Mouse (Mus musculus) gastrocnemius, adult 2 months (tissue): Measurements from ENCODE around the gene Lat. TPM values are rescaled to one million over a fixed set of nuclear protein-coding genes. Genes with fewer than 3 reads are reported as not detected.
"Not testable (repeated sequence)": the region's sequence is repeated elsewhere in the genome, so short reads cannot be mapped to it uniquely, and the experiment has no call there.

Experiments used
- DNase-seq: peaks from one replicate; pipeline ENCODE4 v3.0.0; 2022
- H3K27ac ChIP-seq: fragments of 200-600 bp; 2 replicates; pipeline ENCODE4 v1.8.1; 2022; ENCODE audit warnings: mild to moderate bottlenecking
- H3K4me3 ChIP-seq: fragments of 200-600 bp; 2 replicates; pipeline ENCODE4 v1.8.1; 2022; ENCODE audit warnings: mild to moderate bottlenecking, moderate library complexity
- CTCF ChIP-seq: fragments of 200-600 bp; IDR thresholded peaks from 2 replicates; pipeline ENCODE4 v1.8.1; 2022; ENCODE audit warnings: antibody characterized with exemption, mild to moderate bottlenecking, moderate library complexity
- intact Hi-C: fragments of 180-260 bp; cut with DNase I; formaldehyde crosslinking; loops from one replicate; pipeline ENCODE4 v1.15.1; 2025
- long read RNA-seq, 2 experiments: library from polyadenylated mRNA; stranded (forward); transcript quantifications; one replicate each; pipeline ENCODE4 v2.0.0; 2021
- total RNA-seq, 2 experiments: library from RNA; stranded (reverse); gene quantifications; 2 replicates each; pipeline ENCODE4 v1.2.3; 2021

The Lat gene
- total RNA-seq = not detected
- long read RNA-seq, experiment 1 = 0 reads
- long read RNA-seq, experiment 2 = 0 reads

GRCm38 (mm10) chr7:126369393-126369792 lies at the start of gene Lat:
TSS of gene Lat (minus strand) at chr7:126369570.
- Histone ChIP-seq H3K27ac (no peak within 1 kb of the TSS), H3K4me3 (no peak within 1 kb of the TSS)
- DNase-seq = no peak
- TF ChIP-seq CTCF = no peak
- intact Hi-C loops = no loop called here

DNA sequence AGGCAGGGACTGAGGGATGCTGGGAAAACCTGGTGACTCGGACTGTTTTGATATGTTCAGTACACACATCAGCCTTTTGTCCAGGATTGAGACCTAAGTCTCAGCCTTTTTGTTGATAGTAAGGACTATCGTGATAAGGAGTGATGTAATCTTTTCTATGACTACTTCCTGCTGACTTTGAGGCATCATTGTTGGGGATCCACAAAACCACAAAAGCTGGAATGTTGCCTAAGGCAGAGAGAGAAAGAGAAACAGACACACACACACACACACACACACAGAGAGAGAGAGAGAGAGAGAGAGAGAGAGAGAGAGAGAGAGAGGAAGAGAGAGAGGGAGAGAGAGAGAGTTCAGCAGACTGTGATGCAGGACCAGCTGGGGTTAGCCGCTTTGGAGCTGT lies 49.1 kb upstream of the Lat start:
- TF ChIP-seq CTCF = no peak
- no peak overlapping the region for H3K4me3 ChIP-seq
- DNase-seq = no peak

DNA sequence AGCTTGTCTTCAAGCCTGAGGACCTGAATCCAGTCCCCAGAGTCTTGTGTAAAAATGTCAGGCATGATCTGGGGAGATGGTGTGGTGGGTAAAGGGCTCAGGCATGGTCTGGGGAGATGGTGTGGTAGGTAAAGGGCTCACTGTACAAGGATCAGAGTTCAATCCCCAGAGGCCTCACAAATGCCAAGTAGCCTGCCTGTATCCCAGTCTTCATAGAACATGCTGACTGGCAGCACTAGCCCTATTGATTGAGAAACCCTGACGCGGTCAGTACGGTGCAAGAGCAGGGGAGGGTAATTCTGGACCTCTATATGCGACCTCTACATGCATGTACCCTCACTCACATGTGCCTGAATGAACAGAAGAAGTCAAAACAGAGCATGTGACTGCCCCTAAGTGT lies 48.2 kb upstream of the Lat start:
- no peak overlapping the region for H3K27ac ChIP-seq
- no peak for DNase-seq
- H3K4me3 ChIP-seq = no peak overlapping the region
- intact Hi-C loops = no loop called here
- TF ChIP-seq CTCF = no peak

More for the DNA sequence above, 49.1 kb upstream of the Lat start:
- no peak overlapping the region for H3K27ac ChIP-seq
- intact Hi-C loops = no loop called here

GRCm38 (mm10) chr7:126417045-126417444 lies 47.7 kb upstream of the Lat start:
- Histone ChIP-seq H3K4me3 (no peak overlapping the region), H3K27ac (no peak overlapping the region)
- DNase-seq = no peak
- intact Hi-C loops = no loop called here
- no peak for TF ChIP-seq CTCF

DNA sequence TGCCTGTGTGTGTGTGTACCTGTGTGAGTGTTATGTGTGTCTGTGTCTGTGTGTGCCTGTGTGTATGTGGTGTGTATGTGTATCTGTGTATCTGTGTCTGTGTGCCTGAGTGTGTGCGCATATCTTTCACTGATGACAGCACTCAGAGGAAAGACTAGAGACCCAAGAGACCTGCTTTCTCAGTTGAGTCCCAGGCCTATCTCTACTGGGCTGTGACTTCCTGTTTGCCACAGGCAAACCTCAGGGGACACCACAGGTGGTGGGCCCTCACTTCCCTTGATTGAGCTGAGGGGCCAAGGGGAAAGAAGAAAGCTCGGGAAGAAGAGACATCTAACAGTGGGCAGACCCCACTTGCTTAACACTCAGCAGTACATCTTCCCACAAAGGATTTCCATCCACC lies 47.2 kb upstream of the Lat start:
- no peak for TF ChIP-seq CTCF
- DNase-seq = no peak
- Histone ChIP-seq H3K27ac (no peak overlapping the region), H3K4me3 (no peak overlapping the region)
- intact Hi-C loops = no loop called here

GRCm38 (mm10) chr7:126414725-126415124 lies 45.4 kb upstream of the Lat start, which contains the start of gene Cd19:
TSS of gene Cd19 (minus strand) at chr7:126414889.
- no peak for TF ChIP-seq CTCF
- no peak within 1 kb of the TSS for H3K27ac ChIP-seq
- H3K4me3 ChIP-seq = no peak within 1 kb of the TSS
- intact Hi-C loops = no loop called here
- DNase-seq = no peak

DNA sequence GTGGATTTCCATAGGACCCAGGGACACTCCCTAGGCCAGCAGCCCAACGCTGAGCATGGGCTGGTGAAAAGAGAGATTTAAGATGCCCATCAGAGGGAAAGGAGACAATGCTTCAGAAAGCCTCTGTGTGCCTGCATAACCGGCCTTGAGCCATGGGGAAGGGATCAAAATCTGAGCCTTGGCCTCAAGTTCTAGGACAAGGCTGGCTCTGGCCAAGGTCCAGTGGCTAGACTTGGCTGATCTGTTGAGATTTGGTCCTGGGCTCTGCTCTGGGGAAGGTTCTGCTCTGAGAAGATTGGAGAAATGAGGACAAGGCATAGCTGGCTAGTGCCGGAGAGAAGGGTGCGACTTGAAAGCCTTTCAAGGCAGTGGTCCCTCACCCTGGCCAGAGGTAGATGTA lies 41.7 kb upstream of the Lat start:
- no peak overlapping the region for H3K4me3 ChIP-seq
- H3K27ac ChIP-seq = no peak overlapping the region
- intact Hi-C loops = no loop called here
- no peak for TF ChIP-seq CTCF
- no peak for DNase-seq

- DNase-seq = no peak
- intact Hi-C loops = no loop called here
- Histone ChIP-seq H3K4me3 (no peak overlapping the region), H3K27ac (peak overlapping the region; percentile 31; the same call in 1 of the 2 replicates)
- TF ChIP-seq CTCF = no peak
Measured at GRCm38 (mm10) chr7:126408686-126409085, 39.3 kb upstream of the Lat start.

DNA sequence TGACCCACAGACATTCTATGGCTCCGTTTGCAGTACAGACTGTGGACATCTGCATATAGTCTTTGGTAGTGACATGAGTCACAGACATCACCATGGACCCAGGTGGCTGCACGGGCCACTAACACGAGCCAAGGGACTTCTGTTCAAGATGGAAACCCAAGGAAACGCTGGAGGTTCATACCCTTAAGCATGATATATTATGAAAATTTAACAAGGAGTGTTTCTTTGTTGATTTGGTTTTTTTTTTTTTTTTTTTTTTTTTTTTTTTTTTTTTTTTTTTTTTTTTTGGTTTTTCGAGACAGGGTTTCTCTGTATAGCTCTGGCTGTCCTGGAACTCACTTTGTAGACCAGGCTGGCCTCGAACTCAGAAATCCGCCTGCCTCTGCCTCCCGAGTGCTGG lies 33.1 kb upstream of the Lat start:
- DNase-seq, intact Hi-C loops, H3K27ac ChIP-seq, H3K4me3 ChIP-seq: not testable (repeated sequence)

DNA sequence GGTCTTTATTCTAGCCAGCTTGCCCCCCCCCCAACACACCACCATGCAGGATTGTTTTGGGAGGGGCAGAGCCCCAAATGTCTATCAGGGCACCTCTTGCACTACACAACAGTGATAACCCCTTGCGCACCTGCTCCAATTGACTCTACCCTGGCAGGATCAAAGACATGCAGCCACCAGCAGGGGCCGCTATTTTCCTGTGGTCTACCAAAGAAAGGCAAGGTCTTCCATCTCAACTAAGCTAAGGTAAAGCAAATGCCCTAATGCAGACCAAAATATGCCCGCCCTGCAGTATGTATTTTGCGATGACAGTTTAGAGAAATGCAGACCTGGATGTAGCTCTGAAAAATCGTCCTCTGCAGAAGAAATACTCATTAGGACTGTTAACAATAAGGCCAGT lies 30.2 kb upstream of the Lat start:
- Histone ChIP-seq H3K4me3 (no peak overlapping the region), H3K27ac (no peak overlapping the region)
- intact Hi-C loops = loop anchor here (1.0 to 5.0 kb wide), 3 partner anchors 27 to 128 kb away; no protein-coding TSS in a partner anchor
- DNase-seq = peak; percentile 85
- TF ChIP-seq CTCF = peak; percentile 93

DNA sequence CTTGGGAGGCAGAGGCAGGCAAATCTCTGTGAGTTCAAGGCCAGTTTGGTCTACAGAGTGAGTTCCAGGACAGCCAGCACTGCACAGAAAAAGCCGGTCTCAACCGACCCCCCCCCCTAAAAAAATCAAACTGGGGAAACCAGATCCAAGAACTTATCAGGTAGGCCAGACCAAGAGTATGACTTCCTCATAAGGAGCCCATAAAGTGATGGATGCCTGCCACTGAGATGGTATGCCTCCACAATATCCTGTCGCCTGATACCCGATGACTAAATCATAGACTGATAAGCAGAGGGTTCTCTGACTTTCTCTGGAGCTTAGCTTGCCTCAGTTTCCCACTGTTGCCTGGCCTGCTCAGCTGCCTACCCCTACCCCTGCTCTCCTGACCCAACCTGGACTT lies 28.5 kb upstream of the Lat start:
- H3K27ac ChIP-seq = no peak overlapping the region
- intact Hi-C loops = loop anchor here (2.0 to 5.0 kb wide), 2 partner anchors 29 to 84 kb away; no protein-coding TSS in a partner anchor
- no peak for DNase-seq
- no peak overlapping the region for H3K4me3 ChIP-seq
- no peak for TF ChIP-seq CTCF

- DNase-seq = no peak
- Histone ChIP-seq H3K4me3 (peak overlapping the region; percentile 21), H3K27ac (peak overlapping the region; percentile 64)
- no peak for TF ChIP-seq CTCF
- intact Hi-C loops = loop anchor here (5.0 kb wide), 1 partner anchor 85 kb away; no protein-coding TSS in a partner anchor
Measured at GRCm38 (mm10) chr7:126397221-126397620, 27.9 kb upstream of the Lat start.

DNA sequence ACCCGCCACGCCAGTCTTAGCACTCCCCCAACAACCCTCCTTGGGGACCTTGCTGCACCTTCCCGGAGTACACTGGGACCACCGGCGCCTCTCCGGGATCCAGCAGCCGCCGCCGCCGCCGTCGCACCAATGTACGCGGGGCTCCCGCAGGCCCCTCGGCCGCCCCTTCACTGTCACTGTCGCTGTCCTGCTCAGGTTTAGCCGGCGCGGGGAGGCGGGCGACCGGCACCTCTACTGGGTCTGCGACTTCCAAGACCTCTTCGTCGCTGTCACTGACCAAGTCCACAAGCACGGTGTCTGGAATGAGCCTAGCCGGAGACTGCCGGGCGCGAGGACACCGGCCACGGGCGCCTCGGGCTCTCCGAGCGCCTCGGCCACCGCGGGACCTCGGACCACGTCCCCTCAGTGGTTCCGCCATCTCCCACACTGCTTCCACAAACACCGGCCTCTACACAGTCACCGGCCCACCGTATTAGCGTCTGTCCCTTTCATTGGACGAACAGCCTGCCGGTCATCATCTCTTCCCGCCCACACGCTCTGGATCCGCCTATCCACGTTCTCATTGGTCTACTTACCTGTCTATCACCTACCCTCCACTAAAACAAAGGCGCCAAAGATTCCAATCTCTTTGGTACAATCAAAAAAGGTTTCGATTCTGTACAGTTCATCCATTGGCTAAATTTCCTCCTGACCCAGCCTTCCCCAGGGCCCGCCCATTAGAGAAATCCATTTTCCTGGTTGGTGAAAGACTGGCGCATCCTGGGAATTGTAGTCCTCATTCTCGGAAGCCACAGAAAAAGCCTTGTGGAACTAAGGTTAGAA lies 27.1 kb upstream of the Lat start, which contains the start of gene Nfatc2ip:
Nfatc2ip (minus strand) TSS at position 440 of the 822 bp plus-strand sequence.
- intact Hi-C loops = loop anchor here (5.0 kb wide), 1 partner anchor 86 kb away; no protein-coding TSS in a partner anchor
- DNase-seq = peak; percentile 92
- peak within 1 kb of the TSS; percentile 76 for H3K4me3 ChIP-seq
- H3K27ac ChIP-seq = peak within 1 kb of the TSS; percentile 92
- TF ChIP-seq CTCF = no peak

- H3K27ac ChIP-seq, DNase-seq, intact Hi-C loops, H3K4me3 ChIP-seq: not testable (repeated sequence)
Measured at GRCm38 (mm10) chr7:126392086-126392884, 22.9 kb upstream of the Lat start.
